Mouse (Mus musculus) olfactory bulb, adult 2 months (tissue): ENCODE measurements around the gene Ndufa5. TPM values are rescaled to one million over a fixed set of nuclear protein-coding genes. Genes with fewer than 3 reads are reported as not detected.

Experiments
- H3K27ac ChIP-seq: fragments of 200-500 bp; 2 replicates; pipeline ENCODE4 v1.5.1; 2012; ENCODE audit warnings: low read depth, low read length; ENCODE audit not compliant: insufficient read depth
- H3K4me1 ChIP-seq: fragments of 200-500 bp; 2 replicates; pipeline ENCODE4 v1.6.1; 2012; ENCODE audit warnings: low read length; ENCODE audit not compliant: control insufficient read depth, insufficient read depth
- H3K4me3 ChIP-seq: fragments of 200-500 bp; 2 replicates; pipeline ENCODE4 v1.5.1; 2012; ENCODE audit warnings: mild to moderate bottlenecking, low read depth, low read length, moderate library complexity; ENCODE audit not compliant: insufficient read depth
- CTCF ChIP-seq: fragments of 200-500 bp; IDR thresholded peaks from 2 replicates; pipeline ENCODE4 v1.5.1; 2012; ENCODE audit warnings: low read depth, mild to moderate bottlenecking, low read length, moderate library complexity; ENCODE audit not compliant: insufficient read depth
- POLR2A ChIP-seq: fragments of 200-500 bp; IDR thresholded peaks from 2 replicates; pipeline ENCODE4 v1.6.1; 2012; ENCODE audit warnings: mild to moderate bottlenecking, low read depth, low read length, moderate library complexity; ENCODE audit not compliant: insufficient read depth
- WGBS: fragments of 180-500 bp; shearing (Covaris S2); methylation state at CpG from one replicate; pipeline ENCODE4 v1.1.7; 2018; 5-methylcytosine and 5-hydroxymethylcytosine counted together
- polyA plus RNA-seq: library from polyadenylated mRNA; stranded (reverse); fragments of >200 nt; gene quantifications from 2 replicates; pipeline ENCODE4 v1.2.4, GENCODE M21; 2012; ENCODE audit warnings: low replicate concordance; ENCODE audit not compliant: missing spikeins, insufficient read depth, insufficient read length

Ndufa5 gene
- polyA plus RNA-seq, 1 experiment, result not detected

DNA sequence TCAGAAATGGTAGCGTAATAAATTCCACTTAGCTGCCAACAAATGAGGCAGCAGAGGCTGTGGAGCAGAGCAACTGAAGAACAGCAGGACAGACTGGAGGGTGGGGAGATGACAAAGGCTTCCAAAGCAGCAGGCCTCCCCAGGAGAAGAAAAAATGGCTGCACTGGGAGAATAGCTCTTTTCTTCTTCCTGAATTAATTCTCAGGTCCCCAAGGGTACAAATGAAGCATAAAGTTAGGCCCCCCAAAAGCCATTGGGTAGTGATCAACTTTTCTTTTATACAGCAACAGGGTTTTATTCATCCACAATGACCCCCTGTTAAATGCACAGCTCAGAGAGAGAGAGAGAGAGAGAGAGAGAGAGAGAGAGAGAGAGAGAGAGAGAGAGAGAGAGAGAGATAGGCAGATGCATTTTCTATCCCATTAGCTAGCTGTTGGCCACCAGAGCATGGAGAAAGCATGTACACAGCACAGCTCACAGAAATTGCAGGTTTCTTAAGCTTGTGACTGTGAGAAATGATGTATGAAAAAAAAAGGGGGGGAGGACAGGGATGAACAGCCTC is 57.2 kb downstream of the Ndufa5 start:
- 77% methylated on average over 1 of the region's 1 CpGs for WGBS
- no peak for TF ChIP-seq POLR2A
- no peak for TF ChIP-seq CTCF
- Histone ChIP-seq H3K4me3 (no peak overlapping the region), H3K4me1 (no peaks in the 10 kb centered on the region), H3K27ac (no peak overlapping the region)

DNA sequence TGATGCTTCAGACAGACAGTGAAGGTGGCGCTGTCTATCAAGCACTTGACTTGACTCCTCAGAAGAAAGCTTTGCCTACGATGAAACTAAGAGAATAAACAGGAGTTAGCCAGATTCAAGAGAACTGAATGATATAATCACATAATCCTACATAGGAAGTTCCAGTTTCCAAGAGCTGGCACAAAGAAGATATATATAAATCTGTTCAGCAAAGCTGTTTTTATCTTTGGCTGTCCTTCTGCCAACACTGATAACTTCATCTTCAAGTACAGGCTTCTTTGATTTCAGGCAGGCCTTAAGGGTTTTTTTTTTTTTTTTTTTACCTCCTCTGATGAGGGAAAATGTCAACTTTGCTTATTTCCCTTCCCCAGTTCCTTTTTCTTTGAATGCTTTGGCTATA is 57.7 kb downstream of the Ndufa5 start:
- Histone ChIP-seq H3K4me3 (no peak overlapping the region), H3K27ac (no peak overlapping the region), H3K4me1 (no peaks in the 10 kb centered on the region)
- no peak for TF ChIP-seq POLR2A
- no peak for TF ChIP-seq CTCF
- 81% methylated on average over 2 of the region's 2 CpGs for WGBS

Other genes with a start within 250 kb of the Ndufa5 start
- not detected in 2 replicates for gene Iqub, start 12.9 kb downstream of the Ndufa5 start, polyA plus RNA-seq
- not detected in 2 replicates for gene Asb15, start 131 bp upstream of the Ndufa5 start, polyA plus RNA-seq
- not detected in 2 replicates for gene Lmod2, start 69.7 kb upstream of the Ndufa5 start, polyA plus RNA-seq
- gene Wasl, start 137.0 kb upstream of the Ndufa5 start, polyA plus RNA-seq, result not detected in 2 replicates
- gene Hyal6, start 205.2 kb upstream of the Ndufa5 start, polyA plus RNA-seq, result not detected in 2 replicates
- gene Hyal4, start 220.3 kb upstream of the Ndufa5 start, polyA plus RNA-seq, result not detected in 2 replicates